Mouse (Mus musculus) embryonic facial prominence, embryonic 14.5 days (tissue): ENCODE data around the gene Srgap1. TPM values are rescaled to one million over a fixed set of nuclear protein-coding genes. Genes with fewer than 3 reads are reported as not detected.
A peak's percentile ranks its signal among the peaks of the same experiment; 100 is the strongest.

Source experiments
- ATAC-seq: fragments of 200-750 bp; cut with Nextera tagmentation; 2 replicates; pipeline ENCODE4 v1.8.0; 2017; ENCODE audit warnings: low read depth, moderate number of reproducible peaks, moderate TSS enrichment
- DNase-seq: peaks from one replicate; pipeline ENCODE4 v3.0.0-alpha.2; 2015; ENCODE audit warnings: low spot score
- H3K27ac ChIP-seq: fragments of 300-500 bp; sonication (generic); replicated peaks from 2 replicates; pipeline ENCODE4 v1.5.1; 2014; ENCODE audit warnings: low read depth, mild to moderate bottlenecking, low read length, moderate library complexity
- H3K27me3 ChIP-seq: fragments of 300-500 bp; sonication (generic); replicated peaks from 2 replicates; pipeline ENCODE4 v1.6.1; 2014; ENCODE audit warnings: low read length; ENCODE audit not compliant: control insufficient read depth, insufficient read depth
- H3K36me3 ChIP-seq: fragments of 300-500 bp; sonication (generic); 2 replicates; pipeline ENCODE4 v1.6.1; 2014; ENCODE audit warnings: low read length, mixed read lengths; ENCODE audit not compliant: control insufficient read depth, insufficient read depth
- H3K4me1 ChIP-seq: fragments of 300-500 bp; sonication (generic); 2 replicates; pipeline ENCODE4 v1.6.1; 2014; ENCODE audit warnings: antibody characterized with exemption, low read length; ENCODE audit not compliant: control insufficient read depth, insufficient read depth
- H3K4me2 ChIP-seq: fragments of 300-500 bp; sonication (generic); 2 replicates; pipeline ENCODE4 v1.6.1; 2014; ENCODE audit warnings: low read depth, mild to moderate bottlenecking, low read length, moderate library complexity, mixed read lengths
- H3K4me3 ChIP-seq: fragments of 300-500 bp; sonication (generic); 2 replicates; pipeline ENCODE4 v1.5.1; 2014; ENCODE audit warnings: low read depth, mild to moderate bottlenecking, low read length
- H3K9ac ChIP-seq: fragments of 300-500 bp; sonication (generic); 2 replicates; pipeline ENCODE4 v1.6.1; 2014; ENCODE audit warnings: low read depth, mild to moderate bottlenecking, low read length, moderate library complexity, mixed read lengths
- H3K9me3 ChIP-seq: fragments of 300-500 bp; sonication (generic); 2 replicates; pipeline ENCODE4 v1.6.1; 2016; ENCODE audit warnings: low read length; ENCODE audit not compliant: control insufficient read depth
- WGBS: fragments of 180-500 bp; shearing (Covaris S2); extraction: QIAGEN DNeasy Blood & Tissue Kit; methylation state at CpG from one replicate; pipeline ENCODE4 v1.1.7; 2014; 5-methylcytosine and 5-hydroxymethylcytosine counted together
- polyA plus RNA-seq: library from polyadenylated mRNA; unstranded; fragments of >200 nt; fragmentation: Nextera tagmentation; extraction: Ambion mirVana; gene quantifications from 2 replicates; pipeline ENCODE4 v1.2.1, GENCODE M21; 2014

Srgap1 gene
- polyA plus RNA-seq, 1 experiment from 2014 or later = 11.1 TPM

DNA sequence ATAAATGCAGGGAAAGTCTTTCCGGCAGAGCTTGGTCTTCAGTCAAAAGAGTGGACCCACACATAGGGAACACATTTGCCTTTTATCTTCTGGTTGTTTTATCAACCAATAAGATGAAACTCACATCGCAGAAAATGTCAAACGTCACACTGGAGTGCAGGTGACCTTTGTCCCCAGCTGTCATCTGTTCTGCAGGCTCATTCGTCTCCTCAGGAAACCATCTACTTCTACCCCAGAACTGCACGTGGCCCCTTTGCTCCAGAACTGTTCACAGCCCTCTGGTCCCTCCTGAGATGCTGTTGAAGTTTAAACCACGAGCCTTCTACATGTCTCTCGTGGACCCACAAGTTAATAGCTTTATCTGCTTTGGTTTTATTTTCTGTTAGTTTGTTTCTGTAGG is 168.3 kb downstream of the Srgap1 start:
- H3K9me3 ChIP-seq = no peaks in the 10 kb centered on the region
- H3K4me1 ChIP-seq = 0 out of 2 replicates have a peak, but pooled peaks cover 7% of the 10 kb centered on the region
- H3K27ac ChIP-seq = no peak overlapping the region
- no peaks in the 10 kb centered on the region for H3K27me3 ChIP-seq
- H3K9ac ChIP-seq = no peak overlapping the region
- 45% methylated on average over 7 of the region's 7 CpGs for WGBS
- H3K4me3 ChIP-seq = no peak overlapping the region
- ATAC-seq (no peak), DNase-seq (no peak)
- no peaks in the 10 kb centered on the region for H3K36me3 ChIP-seq
- H3K4me2 ChIP-seq = no peak overlapping the region

DNA sequence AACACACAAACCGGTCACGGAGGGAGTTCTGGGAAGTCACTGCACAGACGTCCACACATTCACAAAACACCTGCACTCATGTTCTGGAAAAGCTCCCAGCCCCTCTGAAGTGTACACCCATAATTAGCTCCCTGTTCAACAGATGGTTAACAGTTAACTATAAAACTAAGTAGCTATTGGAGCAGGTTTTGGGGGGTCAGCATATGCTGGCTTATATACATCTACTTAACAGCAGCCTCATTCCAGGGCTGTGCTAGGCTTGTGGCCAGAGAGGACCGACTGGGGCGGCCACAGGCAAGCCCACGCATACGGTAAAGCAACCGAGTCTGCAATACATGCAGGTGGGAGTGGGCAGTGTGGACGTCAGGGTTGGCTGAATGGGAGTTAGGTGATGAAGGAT is 169.2 kb downstream of the Srgap1 start:
- DNase-seq = no peak
- Histone ChIP-seq H3K9ac (no peak overlapping the region), H3K27ac (no peak overlapping the region), H3K4me2 (no peak overlapping the region), H3K36me3 (no peaks in the 10 kb centered on the region), H3K9me3 (no peaks in the 10 kb centered on the region), H3K4me3 (no peak overlapping the region), H3K27me3 (no peaks in the 10 kb centered on the region), H3K4me1 (peaks cover 11% of the 10 kb centered on the region; the same call in 1 of the 2 replicates)
- 64% methylated on average over 9 of the region's 9 CpGs for WGBS
- no peak for ATAC-seq

DNA sequence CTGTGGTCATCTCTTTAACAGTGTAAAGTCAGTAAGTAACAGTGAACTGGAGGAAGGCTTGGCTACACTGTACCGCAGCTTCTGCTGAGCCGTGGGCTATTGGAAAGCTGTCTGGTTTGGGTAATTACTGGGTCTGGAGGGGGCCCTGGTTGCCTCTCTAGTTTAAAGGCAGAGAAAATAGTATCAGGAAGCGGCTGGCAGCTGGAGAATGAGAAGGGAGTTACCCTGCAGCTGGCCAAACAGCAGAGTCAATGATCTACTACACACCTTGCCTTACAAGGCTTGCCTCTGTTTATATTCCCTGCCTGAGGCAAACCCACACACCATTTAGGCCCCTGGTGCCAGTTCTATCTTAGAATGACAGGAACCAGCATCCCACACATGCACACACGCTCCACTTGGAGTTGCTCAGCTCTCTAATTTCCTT is 174.0 kb downstream of the Srgap1 start:
- Histone ChIP-seq H3K27me3 (no peaks in the 10 kb centered on the region), H3K27ac (peak overlapping the region; percentile 68), H3K9me3 (0 out of 2 replicates have a peak, but pooled peaks cover 9% of the 10 kb centered on the region), H3K4me1 (peaks cover 14% of the 10 kb centered on the region), H3K4me2 (no peak overlapping the region), H3K4me3 (no peak overlapping the region), H3K36me3 (peaks cover 15% of the 10 kb centered on the region), H3K9ac (no peak overlapping the region; the same call in 1 of the 2 replicates)
- DNase-seq (peak; percentile 72), ATAC-seq (peak; percentile 78)
- WGBS = 17% methylated on average over 4 of the region's 4 CpGs

DNA sequence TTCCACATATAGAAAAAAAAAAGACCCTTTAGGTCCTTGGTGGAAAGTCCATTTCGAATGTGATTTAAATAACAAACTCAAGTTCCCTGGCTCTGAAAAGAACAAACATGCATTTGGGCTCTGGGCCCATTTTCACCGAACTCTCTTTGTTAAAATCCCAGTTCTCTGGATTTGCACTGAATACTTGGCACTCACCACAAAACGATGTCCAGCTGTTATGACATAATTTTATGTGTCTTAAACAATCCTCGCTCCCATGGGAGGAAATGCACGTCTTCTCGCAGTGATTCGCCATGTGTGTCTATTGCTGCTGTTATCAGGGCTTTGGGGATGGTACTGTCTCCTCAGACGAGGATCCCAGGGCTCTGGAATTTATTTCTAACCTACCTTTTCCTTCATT is 177.2 kb downstream of the Srgap1 start:
- Histone ChIP-seq H3K4me3 (no peak overlapping the region), H3K27ac (no peak overlapping the region), H3K36me3 (peaks cover 16% of the 10 kb centered on the region), H3K9ac (no peak overlapping the region), H3K4me1 (peaks cover 14% of the 10 kb centered on the region), H3K27me3 (no peaks in the 10 kb centered on the region), H3K4me2 (no peak overlapping the region), H3K9me3 (0 out of 2 replicates have a peak, but pooled peaks cover 9% of the 10 kb centered on the region)
- DNase-seq = peak; percentile 89
- ATAC-seq = peak; percentile 34; the same call in 1 of the 2 replicates
- 47% methylated on average over 8 of the region's 8 CpGs for WGBS

DNA sequence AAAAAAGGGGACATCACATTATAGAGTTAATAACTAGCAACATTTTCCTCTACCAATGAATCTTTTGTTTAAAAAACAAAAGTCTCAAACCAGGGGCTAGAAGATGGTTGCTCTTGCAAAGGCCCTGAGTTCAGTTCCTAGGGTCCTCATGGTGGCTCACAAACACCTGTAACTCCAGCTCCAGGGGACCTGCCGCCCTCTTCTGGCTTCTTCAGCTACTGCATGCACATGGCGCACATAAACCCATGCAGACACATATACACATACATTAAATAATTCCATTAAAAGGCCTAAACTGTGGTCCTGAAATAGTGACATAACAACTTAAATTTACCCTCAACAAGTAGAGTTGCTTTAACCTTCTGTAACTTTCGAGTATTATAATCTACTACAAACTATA is 178.9 kb downstream of the Srgap1 start:
- H3K27me3 ChIP-seq = no peaks in the 10 kb centered on the region
- peaks cover 16% of the 10 kb centered on the region for H3K36me3 ChIP-seq
- no peak for DNase-seq
- H3K9me3 ChIP-seq = 0 out of 2 replicates have a peak, but pooled peaks cover 9% of the 10 kb centered on the region
- 91% methylated on average over 3 of the region's 3 CpGs for WGBS
- no peak for ATAC-seq
- no peak overlapping the region for H3K4me3 ChIP-seq
- H3K9ac ChIP-seq = no peak overlapping the region
- no peak overlapping the region for H3K4me2 ChIP-seq
- no peak overlapping the region for H3K27ac ChIP-seq
- H3K4me1 ChIP-seq = peaks cover 10% of the 10 kb centered on the region

DNA sequence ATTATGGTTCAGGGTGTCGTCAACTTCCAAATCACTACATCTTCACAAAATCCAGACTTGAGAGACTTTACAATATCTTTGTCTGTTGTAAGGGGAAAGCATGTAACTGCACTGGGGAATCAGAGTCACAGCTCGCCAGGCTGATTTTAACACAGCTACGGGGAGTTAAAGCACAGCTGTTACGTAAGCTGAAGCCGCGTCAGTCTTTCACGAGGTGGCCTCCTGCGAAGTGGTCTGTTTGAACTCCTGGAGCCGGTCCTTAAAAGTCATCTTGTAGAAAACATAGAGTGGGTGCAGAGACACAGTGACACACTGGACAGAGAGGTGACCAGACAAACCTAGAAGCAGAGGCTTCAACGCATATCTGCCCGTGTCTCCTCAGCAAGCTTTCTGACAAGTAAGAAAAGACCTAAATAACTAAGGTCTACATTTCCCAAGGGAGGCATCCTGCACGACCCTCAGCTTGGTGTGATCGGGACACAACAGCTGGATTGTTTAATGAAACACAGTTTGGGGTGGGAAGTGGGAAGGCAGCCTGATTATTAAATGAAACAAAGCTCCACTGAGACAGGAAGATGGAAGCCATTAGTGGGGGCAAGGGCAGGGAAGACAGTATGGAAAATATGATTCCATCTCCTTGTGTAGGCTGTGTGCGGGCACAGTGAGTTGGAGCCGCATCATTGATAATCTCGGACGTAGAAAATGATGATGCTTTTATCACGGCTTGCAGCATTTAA is 181.4 kb downstream of the Srgap1 start:
- ATAC-seq = no peak
- 37% methylated on average over 18 of the region's 18 CpGs for WGBS
- Histone ChIP-seq H3K4me1 (peaks cover 4% of the 10 kb centered on the region; the same call in 1 of the 2 replicates), H3K9me3 (0 out of 2 replicates have a peak, but pooled peaks cover 9% of the 10 kb centered on the region), H3K4me2 (no peak overlapping the region), H3K27ac (no peak overlapping the region), H3K9ac (0 out of 2 replicates have a peak overlapping the region, but pooled peaks have one; percentile 28), H3K4me3 (no peak overlapping the region), H3K36me3 (peaks cover 16% of the 10 kb centered on the region), H3K27me3 (no peaks in the 10 kb centered on the region)
- peak; percentile 32 for DNase-seq

DNA sequence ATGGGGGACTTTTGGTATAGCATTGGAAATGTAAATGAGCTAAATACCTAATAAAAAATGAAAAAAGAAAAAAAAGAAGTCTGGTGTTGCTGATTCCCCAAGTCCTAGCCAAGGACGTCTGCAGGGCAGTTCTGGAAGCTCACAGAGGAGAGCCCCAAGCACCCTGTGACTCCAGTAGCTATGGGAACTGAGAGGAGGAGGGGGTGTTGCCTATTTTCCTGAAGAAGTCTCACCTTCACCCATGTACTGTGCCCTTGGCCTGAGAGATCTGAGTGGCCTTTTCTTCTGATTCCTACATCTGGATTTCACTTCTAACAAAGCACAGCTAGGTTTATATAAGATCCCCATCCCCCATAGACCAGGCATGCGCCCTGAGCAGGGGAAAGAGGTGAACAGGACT is 186.2 kb downstream of the Srgap1 start:
- 0 out of 2 replicates have a peak, but pooled peaks cover under 1% of the 10 kb centered on the region for H3K36me3 ChIP-seq
- H3K4me2 ChIP-seq = no peak overlapping the region
- no peak overlapping the region for H3K9ac ChIP-seq
- H3K27ac ChIP-seq = no peak overlapping the region
- DNase-seq (no peak), ATAC-seq (no peak)
- H3K4me1 ChIP-seq = peaks cover 9% of the 10 kb centered on the region; the same call in 1 of the 2 replicates
- H3K4me3 ChIP-seq = no peak overlapping the region
- no peaks in the 10 kb centered on the region for H3K9me3 ChIP-seq
- no peaks in the 10 kb centered on the region for H3K27me3 ChIP-seq
- 36% methylated on average over 2 of the region's 2 CpGs for WGBS

DNA sequence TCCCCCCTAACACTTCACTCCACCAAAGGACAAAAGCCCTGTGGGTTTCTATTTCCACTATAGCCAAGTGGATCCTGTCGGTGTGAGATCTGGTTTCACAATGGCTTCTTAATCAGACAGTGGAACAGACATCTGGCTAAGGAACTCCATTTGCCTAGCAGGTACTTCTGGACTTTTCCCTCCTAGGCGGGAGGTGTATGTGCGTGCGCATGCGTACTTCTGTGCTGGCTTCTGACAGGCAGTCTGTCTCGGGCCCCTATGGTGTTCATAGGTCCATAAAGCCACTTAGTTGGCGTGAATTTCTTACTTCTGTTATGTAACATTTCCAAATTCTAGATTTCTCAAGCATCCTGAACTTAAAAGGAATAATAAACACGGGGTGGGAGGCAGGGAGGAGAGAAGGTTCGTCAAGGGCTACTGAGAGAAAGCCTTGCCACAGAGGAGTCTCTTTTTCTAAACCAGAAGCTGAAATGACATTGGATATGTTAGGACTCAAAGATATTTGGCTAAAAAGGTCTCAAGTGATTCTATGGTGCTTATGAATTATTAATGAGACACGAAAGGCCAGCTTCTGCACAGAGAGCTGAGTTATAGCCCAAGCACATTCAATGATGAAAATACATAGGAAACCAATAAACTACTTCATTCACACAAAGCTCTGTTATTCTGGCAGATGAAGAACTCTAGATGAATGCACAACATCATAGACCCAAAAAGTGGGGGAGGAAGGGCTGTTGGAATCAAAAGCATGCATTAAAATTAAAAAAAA is 187.1 kb downstream of the Srgap1 start:
- H3K36me3 ChIP-seq = peaks cover 9% of the 10 kb centered on the region; the same call in 1 of the 2 replicates
- H3K4me1 ChIP-seq = peaks cover 9% of the 10 kb centered on the region; the same call in 1 of the 2 replicates
- H3K4me3 ChIP-seq = no peak overlapping the region
- no peak overlapping the region for H3K4me2 ChIP-seq
- DNase-seq = no peak
- H3K27ac ChIP-seq = peak overlapping the region; percentile 44
- no peaks in the 10 kb centered on the region for H3K27me3 ChIP-seq
- H3K9me3 ChIP-seq = no peaks in the 10 kb centered on the region
- WGBS = 72% methylated on average over 10 of the region's 10 CpGs
- ATAC-seq = peak; percentile 66; the same call in 1 of the 2 replicates
- no peak overlapping the region for H3K9ac ChIP-seq
